Mouse (Mus musculus) adipocyte (in vitro differentiated cells): ENCODE measurements around the gene Abcg4.
"Not testable (repeated sequence)": the region's sequence is repeated elsewhere in the genome, so short reads cannot be mapped to it uniquely, and the experiment has no call there.

ENCODE experiments used
- DNase-seq: peaks from one replicate; pipeline ENCODE4 v3.0.0-alpha.2; 2016; ENCODE audit warnings: low spot score

Abcg4 gene

GRCm38 (mm10) chr9:44319887-44320798, 31.7 kb upstream of the Abcg4 start, which contains the start of gene C2cd2l:
TSS of gene C2cd2l (minus strand) at chr9:44320285.
- DNase-seq: peak; percentile 96

- DNase-seq: no peak
These were observed 30.9 kb upstream of the Abcg4 start for GRCm38 (mm10) chr9:44319105-44319886.

- no peak for DNase-seq
These were observed 30.3 kb upstream of the Abcg4 start for GRCm38 (mm10) chr9:44318826-44319095.

- no peak for DNase-seq
These were observed 29.8 kb upstream of the Abcg4 start for GRCm38 (mm10) chr9:44318076-44318825.

- no peak for DNase-seq
These were observed 29.0 kb upstream of the Abcg4 start for GRCm38 (mm10) chr9:44317452-44317851.

GRCm38 (mm10) chr9:44314910-44315309, 26.5 kb upstream of the Abcg4 start:
- DNase-seq: no peak

GRCm38 (mm10) chr9:44314257-44314547, 25.8 kb upstream of the Abcg4 start:
- DNase-seq: no peak

- DNase-seq: no peak
These were observed 25.3 kb upstream of the Abcg4 start for GRCm38 (mm10) chr9:44313476-44314256.

- DNase-seq: no peak
These were observed 23.0 kb upstream of the Abcg4 start for GRCm38 (mm10) chr9:44311136-44312134.

- DNase-seq: no peak
These were observed 22.3 kb upstream of the Abcg4 start for GRCm38 (mm10) chr9:44310750-44311135.

GRCm38 (mm10) chr9:44309756-44310155, 21.3 kb upstream of the Abcg4 start:
- DNase-seq: no peak

GRCm38 (mm10) chr9:44307248-44307647, 18.8 kb upstream of the Abcg4 start:
- DNase-seq: no peak

- DNase-seq: no peak
These were observed 18.1 kb upstream of the Abcg4 start for GRCm38 (mm10) chr9:44306532-44306931.

GRCm38 (mm10) chr9:44305466-44306079, 17.2 kb upstream of the Abcg4 start, which contains the start of gene Hinfp:
TSS of gene Hinfp (minus strand) at chr9:44305671.
- DNase-seq: peak; percentile 99

GRCm38 (mm10) chr9:44300001-44300400, 11.6 kb upstream of the Abcg4 start:
- not testable (repeated sequence) for DNase-seq

GRCm38 (mm10) chr9:44292490-44292889, 4.1 kb upstream of the Abcg4 start:
- DNase-seq: peak; percentile 30

GRCm38 (mm10) chr9:44288959-44289291, 510 bp upstream of the Abcg4 start:
- no peak for DNase-seq

GRCm38 (mm10) chr9:44287401-44288075, 877 bp downstream of the Abcg4 start:
- DNase-seq: no peak

GRCm38 (mm10) chr9:44287003-44287400, 1.4 kb downstream of the Abcg4 start:
- no peak for DNase-seq
